Mouse (Mus musculus) E14TG2a.4 (cell line): ENCODE results near the gene Mea1.

Experiments
- CTCF ChIP-seq: conservative IDR thresholded peaks from 2 replicates; pipeline ENCODE4 v1.5.1; 2014; ENCODE audit warnings: low read length
- NANOG ChIP-seq: IDR thresholded peaks from 2 replicates; pipeline ENCODE4 v1.6.1; 2014; ENCODE audit warnings: borderline replicate concordance, low read length, mixed read lengths
- POU5F1 ChIP-seq: IDR thresholded peaks from 2 replicates; pipeline ENCODE4 v1.6.1; 2014; ENCODE audit warnings: low read length, borderline replicate concordance

- TF ChIP-seq CTCF = no peak
- TF ChIP-seq NANOG = no peak
- TF ChIP-seq POU5F1 = no peak
Observed at GRCm38 (mm10) chr17:46725731-46726645, 47.4 kb downstream of the Mea1 start.
